12 mouse cellular contexts compared by ENCODE assay signal in the genomic region with DNA sequence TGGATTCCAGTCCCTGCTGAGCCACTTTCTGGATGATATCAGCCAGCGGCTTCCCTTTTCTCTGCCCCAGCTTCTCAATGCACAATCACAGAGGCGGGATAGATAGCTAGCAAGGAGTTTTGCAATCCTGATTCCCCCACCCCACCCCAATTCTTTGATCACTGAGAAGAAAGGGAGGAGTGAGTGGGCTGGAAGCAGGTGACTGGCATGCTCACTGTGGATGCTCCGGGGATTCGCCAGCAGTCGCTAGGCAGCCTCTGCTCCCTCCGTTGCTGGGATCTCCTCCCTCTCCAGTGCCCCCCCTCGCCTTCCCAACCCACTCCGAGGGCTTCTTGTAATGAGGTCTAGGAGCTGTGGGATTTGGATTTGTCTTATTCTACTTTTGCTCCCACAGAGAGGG. TPM values are rescaled to one million over a fixed set of nuclear protein-coding genes. Genes with fewer than 3 reads are reported as not detected.
A peak's percentile ranks its signal among the peaks of the same experiment; 100 is the strongest.
DNase-seq lines count a peak whose midpoint lies in the region; ATAC-seq and TF ChIP-seq lines count a peak whose summit lies in the region.
"Had no signal": no experiment of that assay in that cellular context is flagged by ENCODE, and none has a peak within 500 bp of the region (broad histone marks: within the 10 kb centered on the region; RNA-seq: fewer than 3 reads in every experiment).

No protein-coding gene starts in this region.

- H3K4me3 ChIP-seq in hindbrain, embryonic 13.5 days = no peak overlapping the region
- no peak overlapping the region for H3K4me3 ChIP-seq in midbrain, embryonic 14.5 days (replicated peaks; ENCODE audit: low read depth, low read length)
- no peak overlapping the region for H3K4me3 ChIP-seq in kidney, adult 2 months (ENCODE audit: insufficient read depth, low read depth, low read length)

- peaks cover 10% of the 10 kb centered on the region; the same call in 1 of the 2 replicates for H3K4me1 ChIP-seq in hindbrain, embryonic 13.5 days (replicated peaks)
- 0 out of 2 replicates have a peak, but pooled peaks cover 7% of the 10 kb centered on the region for H3K4me1 ChIP-seq in midbrain, embryonic 14.5 days (ENCODE audit: control insufficient read depth, insufficient read depth, low read length)
- no peaks in the 10 kb centered on the region for H3K4me1 ChIP-seq in kidney, adult 2 months (ENCODE audit: control insufficient read depth, insufficient read depth, low read length)

- no peak for TF ChIP-seq POLR2A in kidney, adult 2 months (IDR thresholded peaks at IDR 0.05; ENCODE audit: low read depth, low read length)

- H3K36me3 ChIP-seq in hindbrain, embryonic 13.5 days = no peaks in the 10 kb centered on the region
- no peaks in the 10 kb centered on the region for H3K36me3 ChIP-seq in midbrain, embryonic 14.5 days (ENCODE audit: control insufficient read depth, insufficient read depth, low read length)
- no peaks in the 10 kb centered on the region for H3K36me3 ChIP-seq in kidney, adult 2 months (ENCODE audit: control insufficient read depth, insufficient read depth, low read length)
- H3K36me3 ChIP-seq: G1E had no signal

- peak overlapping the region; percentile 55 for H3K9ac ChIP-seq in hindbrain, embryonic 13.5 days
- 0 out of 2 replicates have a peak overlapping the region, but pooled peaks have one; percentile 9 for H3K9ac ChIP-seq in midbrain, embryonic 14.5 days (replicated peaks; ENCODE audit: low read length)

- ATAC-seq in hindbrain, embryonic 13.5 days (ENCODE audit: low FRiP score) = no peak
- ATAC-seq in midbrain, embryonic 14.5 days (ENCODE audit: low FRiP score, low TSS enrichment) = no peak

- 37% methylated on average over 8 of the region's 8 CpGs for WGBS in hindbrain, embryonic 13.5 days
- 13% methylated on average over 8 of the region's 8 CpGs for WGBS in midbrain, embryonic 14.5 days
- WGBS in kidney, adult 2 months = 52% methylated on average over 8 of the region's 8 CpGs

- no peak overlapping the region for H3K4me2 ChIP-seq in hindbrain, embryonic 13.5 days
- H3K4me2 ChIP-seq in midbrain, embryonic 14.5 days (ENCODE audit: low read length) = 0 out of 2 replicates have a peak overlapping the region, but pooled peaks have one; percentile 21

- H3K27ac ChIP-seq in hindbrain, embryonic 13.5 days = no peak overlapping the region
- H3K27ac ChIP-seq in midbrain, embryonic 14.5 days (replicated peaks; ENCODE audit: low read depth, low read length) = no peak overlapping the region
- no peak overlapping the region for H3K27ac ChIP-seq in kidney, adult 2 months (ENCODE audit: insufficient read depth, low read depth, low read length)

- H3K27me3 ChIP-seq in hindbrain, embryonic 13.5 days = no peaks in the 10 kb centered on the region
- H3K27me3 ChIP-seq in midbrain, embryonic 14.5 days (ENCODE audit: control insufficient read depth, insufficient read depth, low read length) = no peaks in the 10 kb centered on the region
- H3K27me3 ChIP-seq in kidney, adult 2 months (replicated peaks; ENCODE audit: control insufficient read depth, insufficient read depth, low read length) = no peaks in the 10 kb centered on the region

- intact Hi-C loops in heart, postnatal 14 days (cut with DNase I) = no loop called here

- no peak for TF ChIP-seq CTCF in kidney, adult 2 months (conservative IDR thresholded peaks at IDR 0.05; ENCODE audit: insufficient read depth, insufficient read length, low read depth, low read length)

- DNase-seq in Muller cell, postnatal 12 days (ENCODE audit: inconsistent ontology term) = peak; percentile 64
- DNase-seq in ZHBTc4 (ENCODE audit: low read depth, low spot score) = peak; percentile 44
- DNase-seq in midbrain, embryonic 14.5 days = peak; percentile 56
- no peak for DNase-seq in heart, postnatal 14 days
- DNase-seq in thymus, postnatal 36 days = no peak
- no peak for DNase-seq in kidney, adult 2 months
- DNase-seq: adrenal gland, postnatal 25 days; cerebellum, postnatal 25 days; kidney, postnatal 36 days; lung, postnatal 36 days had no signal

- no peaks in the 10 kb centered on the region for H3K9me3 ChIP-seq in hindbrain, embryonic 13.5 days
- no peaks in the 10 kb centered on the region for H3K9me3 ChIP-seq in midbrain, embryonic 14.5 days (ENCODE audit: control insufficient read depth, low read length)
- H3K9me3 ChIP-seq: G1E had no signal

RNA-seq across cellular contexts. Expression of gene Epb41l1, which starts 12.5 kb away (rescaled TPM):
- polyA plus RNA-seq in hindbrain, embryonic 13.5 days (2015; fragmentation: Nextera tagmentation; extraction: Ambion mirVana) = 11.3 and 11.5 TPM in 2 replicates
- 20.9 and 26.1 TPM in 2 replicates for polyA plus RNA-seq in midbrain, embryonic 14.5 days (2014; fragmentation: Nextera tagmentation; extraction: Ambion mirVana)
- total RNA-seq in heart, postnatal 14 days (2021) = 10 to 100 TPM; 10.1 to 13.9 TPM
- polyA plus RNA-seq in kidney, adult 2 months (2012; rRNA removed) = 38.1 and 38.7 TPM in 2 replicates

Comparison
In these comparisons a context has a peak if more than half of its experiments do, and no peak if none do; other contexts are left out.
1. DNase-seq: peak in Muller cell, postnatal 12 days (single experiment), ZHBTc4 (single experiment) and midbrain, embryonic 14.5 days (single experiment); none in heart, postnatal 14 days (0 of 2), thymus, postnatal 36 days (0 of 2) and kidney, adult 2 months (single experiment).